Mouse (Mus musculus) mesoderm, embryonic 11.5 days (tissue): ENCODE measurements around the gene Nsun4.

Experiments used
- DNase-seq: peaks from one replicate; pipeline ENCODE4 v3.0.0-alpha.2; 2012; ENCODE audit warnings: low read depth, low spot score

Gene Nsun4

GRCm38 (mm10) chr4:115984111-115984510, 69.6 kb downstream of the Nsun4 start:
- peak; percentile 86 for DNase-seq
